Mouse (Mus musculus): ENCODE results near the gene Apba2.

Apba2 gene

DNA sequence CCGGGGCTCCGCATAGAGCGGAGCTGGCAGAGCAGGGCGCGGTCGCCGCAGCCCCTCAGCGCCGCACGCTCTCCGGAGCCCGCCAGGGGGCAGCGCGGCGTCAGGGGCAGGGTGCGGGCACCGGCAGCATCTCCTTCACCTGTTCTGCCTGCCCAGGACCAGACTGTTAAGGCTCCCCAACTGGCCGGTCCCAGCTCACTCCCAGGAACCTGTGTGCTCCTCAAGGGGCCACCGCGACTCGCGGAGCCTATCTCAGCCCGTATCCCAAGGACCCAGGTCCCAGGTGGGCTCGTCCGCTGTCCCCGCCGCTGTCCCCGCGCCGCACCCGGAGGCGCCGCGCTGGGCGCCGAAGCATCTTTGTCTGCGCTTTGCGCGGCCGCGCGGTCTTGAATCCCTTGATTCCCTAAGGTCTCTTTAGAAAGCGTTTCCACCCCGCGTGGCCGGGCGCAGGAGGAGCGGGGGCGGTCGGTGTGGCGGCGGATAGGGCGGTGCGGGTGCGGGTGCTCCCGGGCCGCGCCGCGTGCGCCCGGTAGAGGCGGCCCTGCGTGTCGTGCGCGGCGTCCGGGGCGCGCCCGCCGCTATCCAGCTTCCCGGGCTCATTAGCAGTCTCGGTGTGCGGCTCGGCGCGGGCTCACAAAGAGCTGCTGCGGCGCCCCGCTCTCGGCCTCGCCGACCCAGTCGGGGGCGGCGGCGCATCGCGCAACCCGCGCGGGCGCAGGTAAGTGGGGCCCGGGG is at the start of gene Apba2:
Apba2 (plus strand) TSS at position 171 of the 735 bp plus-strand sequence.
- DNase-seq (ENCODE audit: low spot score in 2 of 2), result peak; percentile 56 to 60

DNA sequence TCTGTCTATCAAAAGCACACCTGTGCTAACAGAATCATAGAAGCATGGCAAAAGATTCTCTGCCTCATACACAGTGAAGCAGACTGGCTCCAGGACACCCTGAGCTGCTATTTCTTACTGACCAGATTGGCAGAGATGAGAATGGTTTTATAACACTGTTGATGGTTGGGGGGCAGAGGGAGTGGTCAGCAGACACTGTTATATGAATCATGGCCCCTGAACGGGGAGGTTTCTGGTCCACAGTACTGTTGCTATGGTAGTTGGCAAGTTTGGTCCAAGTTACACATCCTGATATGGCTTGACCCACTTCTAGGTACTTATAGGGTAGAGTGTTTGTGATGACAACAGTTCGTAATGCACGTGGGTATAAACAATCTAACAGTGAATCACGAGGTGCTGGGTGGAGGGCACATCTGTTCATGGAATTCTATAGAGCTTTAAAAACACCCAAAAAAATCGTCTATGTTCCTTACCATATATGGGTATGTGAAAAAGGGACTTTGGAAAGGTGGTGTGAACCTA is 49.6 kb upstream of the Apba2 start:
- DNase-seq (ENCODE audit: low spot score in 2 of 2), result peak in 1 of 2 experiments; percentile 20

DNA sequence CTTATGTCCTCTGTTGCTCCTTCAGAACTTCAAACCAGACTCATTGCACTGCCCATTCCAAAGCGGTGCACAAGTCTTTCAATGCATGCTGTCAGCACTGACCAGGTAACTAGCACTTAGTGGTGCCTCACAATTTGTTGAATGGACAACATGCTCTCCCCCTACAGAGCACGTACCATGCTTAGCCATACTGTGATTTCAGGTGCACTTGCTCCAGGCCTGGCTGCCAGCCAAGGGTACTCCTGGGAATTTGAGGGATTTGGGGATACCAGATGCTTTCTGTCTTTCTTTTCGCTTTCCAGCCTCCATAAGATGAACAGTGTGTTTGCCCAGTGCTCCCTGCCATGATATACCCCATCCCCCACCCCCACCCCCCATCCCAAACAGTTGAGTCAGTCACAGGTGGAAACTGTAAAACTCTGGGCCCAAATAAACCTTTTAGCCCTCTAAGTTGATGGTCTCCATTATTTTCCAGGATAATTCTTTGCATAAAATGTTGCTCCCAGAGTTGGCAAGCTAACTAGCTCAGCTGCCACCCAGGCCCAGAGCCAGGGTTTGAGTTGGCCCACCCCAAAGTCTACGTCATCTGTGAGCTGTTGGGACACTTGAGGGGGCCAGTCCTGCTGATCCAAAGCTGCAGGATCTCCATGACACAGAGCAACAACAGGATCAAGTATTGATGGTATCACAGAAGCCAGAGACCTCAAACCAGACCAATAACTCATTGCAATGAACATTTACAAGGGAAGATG is 48.9 kb upstream of the Apba2 start:
- DNase-seq (ENCODE audit: low spot score in 2 of 2), result no peak

DNA sequence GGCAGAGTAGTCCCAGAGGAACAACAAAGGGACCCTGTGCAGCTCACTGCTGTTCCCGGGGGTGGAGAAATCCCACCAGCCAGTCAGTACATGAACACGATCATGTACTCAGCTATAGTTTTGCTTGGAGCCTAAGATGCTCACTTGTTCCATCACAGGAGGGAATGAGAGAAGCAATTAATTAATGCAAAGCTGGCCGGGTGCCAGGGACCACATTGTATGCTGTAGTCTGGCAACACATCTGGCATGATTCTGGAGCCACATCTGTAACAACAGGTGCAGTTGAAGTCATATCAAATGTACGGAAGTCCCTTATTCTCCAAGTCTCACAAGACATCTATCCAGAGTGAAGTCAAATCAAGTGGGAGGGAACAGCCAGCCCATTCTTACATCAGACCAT is 45.3 kb upstream of the Apba2 start:
- no peak for DNase-seq (ENCODE audit: low spot score in 2 of 2)

DNA sequence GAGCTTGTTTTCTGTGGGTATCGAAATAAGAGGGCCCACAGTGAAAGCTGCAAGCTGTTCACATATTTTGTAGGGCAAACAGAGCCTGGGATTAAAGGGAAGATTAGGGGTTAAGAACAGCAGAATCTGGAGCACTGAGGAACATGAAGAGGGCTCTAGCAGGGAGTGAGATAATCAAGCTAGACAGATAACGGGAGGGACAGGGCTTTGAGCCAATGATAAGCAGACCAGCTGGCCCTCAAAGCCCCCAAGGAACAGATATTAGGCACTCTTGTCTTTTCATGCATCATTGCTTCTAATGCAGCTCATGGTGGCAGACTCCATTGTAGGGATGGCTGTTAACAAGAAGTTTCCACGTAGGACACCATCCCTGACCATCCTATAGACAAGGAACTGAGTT is 44.8 kb upstream of the Apba2 start:
- no peak for DNase-seq (ENCODE audit: low spot score in 2 of 2)

DNA sequence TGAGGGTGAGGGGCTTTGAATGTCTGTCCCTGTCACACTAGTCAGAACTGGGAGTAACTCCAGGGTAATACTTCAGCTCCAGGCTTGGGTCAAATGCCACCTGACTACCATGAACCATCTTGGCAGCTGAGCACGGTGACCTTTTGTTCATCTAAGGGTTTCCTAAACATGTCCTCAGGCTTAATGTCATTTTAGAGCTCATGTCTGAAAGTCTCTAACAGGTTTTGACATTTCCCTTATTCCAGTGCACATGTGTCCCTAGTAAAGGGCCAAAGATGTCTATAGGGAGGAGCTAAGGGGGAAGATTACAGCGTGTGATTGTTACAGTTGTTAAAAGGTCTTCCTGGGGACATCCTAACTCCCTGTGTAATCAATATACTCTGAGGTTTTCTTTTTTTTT is 43.7 kb upstream of the Apba2 start:
- DNase-seq (ENCODE audit: low spot score in 2 of 2), result no peak

DNA sequence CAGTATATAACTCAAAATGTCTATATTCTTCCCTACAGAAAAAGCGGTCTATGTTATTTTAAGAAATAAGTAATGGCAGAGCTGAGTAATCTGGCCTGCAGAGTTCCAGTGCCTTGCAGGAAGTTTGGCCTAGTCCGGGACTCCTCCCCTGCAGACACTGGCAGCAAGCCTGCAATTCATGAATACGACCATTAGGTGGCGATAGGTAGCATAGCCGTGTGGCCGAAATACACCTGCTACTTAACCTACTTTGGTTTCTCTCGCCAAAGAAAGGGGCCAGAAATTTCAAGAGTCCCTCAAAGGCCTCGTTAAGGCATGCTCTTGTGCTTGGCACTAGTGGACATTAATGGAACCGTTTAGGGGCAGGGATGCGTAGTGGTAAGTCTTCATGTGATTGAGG is 4.1 kb upstream of the Apba2 start:
- peak; percentile 0 to 1 for DNase-seq (ENCODE audit: low spot score in 2 of 2)

DNA sequence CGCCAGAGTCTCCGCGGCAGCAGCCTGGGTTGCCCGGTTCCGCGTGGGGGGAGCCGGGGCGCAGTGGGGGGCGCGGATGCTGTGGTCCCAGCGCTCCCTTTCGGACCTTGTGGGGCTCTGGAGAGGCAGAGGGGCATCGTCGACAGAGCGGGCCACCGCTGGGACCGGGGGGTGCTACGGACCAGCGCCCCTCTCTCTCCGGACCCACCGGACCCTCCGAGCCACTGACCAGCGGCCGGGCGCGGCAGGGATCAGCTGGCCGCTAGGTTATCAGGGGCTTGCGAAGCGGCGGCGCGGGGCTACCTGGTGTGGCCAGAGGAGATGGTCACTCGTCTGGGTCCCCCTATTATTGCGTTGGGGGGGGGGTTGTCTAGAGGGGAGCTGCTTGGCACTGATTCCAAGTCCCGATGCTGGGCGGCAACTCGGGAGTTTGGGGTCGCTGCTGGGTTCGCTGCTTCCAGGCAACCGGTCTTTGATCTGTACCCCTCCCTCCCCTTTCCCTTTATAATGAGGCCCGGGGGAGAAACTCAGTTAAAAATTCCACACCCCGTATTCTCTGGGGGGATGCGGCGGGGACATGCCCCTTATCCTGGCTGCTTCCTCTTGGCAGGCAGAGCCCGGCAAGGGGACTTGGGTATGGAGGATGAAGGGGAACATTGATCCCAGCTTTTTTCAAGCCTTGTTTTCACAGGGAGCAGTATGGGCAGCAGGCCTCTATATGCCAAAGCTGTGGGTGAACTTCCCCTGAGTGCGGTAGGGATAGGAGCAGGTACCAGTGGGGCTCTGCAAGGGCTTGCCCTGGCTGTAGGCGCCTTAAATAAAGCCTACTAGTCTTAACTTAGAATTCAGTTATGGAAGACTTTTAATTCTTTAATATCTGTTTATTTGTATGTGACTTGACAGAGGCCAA is 1.0 kb downstream of the Apba2 start:
- DNase-seq (ENCODE audit: low spot score in 2 of 2), result no peak

DNA sequence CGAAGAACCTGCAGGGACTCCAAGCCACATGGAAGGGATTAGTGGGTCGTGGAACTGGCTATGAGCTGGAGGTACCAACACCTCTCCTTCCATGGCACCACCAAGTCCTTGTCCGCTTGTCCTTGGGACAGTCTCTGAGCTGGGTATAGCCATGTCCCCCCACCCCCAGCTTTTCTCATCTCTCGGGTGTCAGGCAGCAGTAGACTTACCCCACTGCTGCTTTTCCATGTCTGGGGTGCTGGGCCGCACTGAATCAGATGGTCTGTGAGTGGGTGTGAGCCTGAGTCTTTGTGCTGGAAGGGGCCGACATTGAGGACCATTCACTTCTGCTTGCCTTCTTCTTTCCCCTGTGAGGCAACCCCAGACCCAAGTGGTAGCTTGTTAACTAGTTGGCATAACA is 2.1 kb downstream of the Apba2 start:
- no peak for DNase-seq (ENCODE audit: low spot score in 2 of 2)

DNA sequence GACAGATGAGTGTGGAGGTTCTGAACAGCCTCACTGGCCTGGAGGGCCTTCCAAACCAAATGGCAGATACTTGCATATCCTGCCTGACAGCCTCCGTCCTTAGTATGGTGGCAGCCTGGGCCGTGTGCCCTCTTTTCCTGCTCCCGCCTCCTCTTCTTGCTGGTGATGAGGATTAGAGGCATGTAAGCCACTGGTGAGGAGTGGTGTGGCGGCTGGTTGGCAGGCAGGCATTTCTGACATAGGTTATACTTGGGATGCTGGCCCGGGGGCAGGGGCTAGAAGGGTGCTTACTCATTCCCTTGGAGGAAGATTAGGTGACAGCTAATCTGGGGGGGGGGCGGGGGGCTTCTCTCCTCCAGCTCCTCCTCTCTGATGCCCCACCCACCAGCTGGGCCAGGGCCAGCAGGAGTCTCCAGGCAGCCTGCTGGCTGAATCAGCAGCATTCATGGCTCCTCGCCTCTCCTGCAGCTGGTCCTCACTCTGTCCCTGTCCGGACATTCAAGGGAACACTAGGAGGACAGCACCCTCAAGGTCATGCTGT is 3.3 kb downstream of the Apba2 start:
- DNase-seq (ENCODE audit: low spot score in 2 of 2), result peak; percentile 59 to 63

DNA sequence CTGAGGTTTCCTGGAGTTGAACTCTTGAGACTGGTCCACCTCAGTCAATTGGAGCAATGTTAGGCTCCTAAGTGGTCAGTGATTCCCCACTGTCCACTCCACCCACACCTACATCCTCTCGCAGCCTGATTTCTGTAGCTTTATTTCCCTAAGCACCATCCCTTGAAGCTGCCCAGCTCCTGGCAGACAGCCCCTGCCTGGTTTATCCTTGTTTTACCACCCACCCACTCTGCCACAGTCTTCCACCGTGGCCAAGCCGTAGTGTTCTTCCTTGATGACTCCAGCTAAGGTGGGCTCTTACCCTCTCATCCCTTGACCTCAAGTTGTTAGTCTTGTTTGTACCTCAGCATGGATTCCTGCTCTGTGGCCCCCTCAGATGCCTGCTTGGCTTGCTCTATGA is 4.1 kb downstream of the Apba2 start:
- DNase-seq (ENCODE audit: low spot score in 2 of 2), result no peak

DNA sequence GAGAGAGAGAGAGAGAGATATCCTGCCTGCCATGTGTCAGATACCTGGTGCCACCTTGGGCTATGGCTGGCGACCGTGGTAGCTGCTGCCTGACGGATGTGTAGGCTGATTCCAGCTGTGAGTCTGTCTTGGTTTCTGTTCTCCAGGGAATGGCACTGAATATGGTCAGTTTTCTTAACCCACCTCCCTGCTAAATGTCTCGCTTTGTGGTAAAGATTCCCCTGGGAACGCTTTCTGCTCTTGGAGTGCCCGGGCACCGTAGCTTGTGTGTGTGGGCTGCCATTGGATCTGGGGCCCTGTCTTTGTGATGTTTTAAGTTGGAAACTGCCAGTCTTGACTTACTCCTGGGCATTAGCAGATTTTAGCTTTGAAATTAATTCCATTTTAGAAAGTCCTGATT is 7.3 kb downstream of the Apba2 start:
- peak in 1 of 2 experiments; percentile 0 for DNase-seq (ENCODE audit: low spot score in 2 of 2)

DNA sequence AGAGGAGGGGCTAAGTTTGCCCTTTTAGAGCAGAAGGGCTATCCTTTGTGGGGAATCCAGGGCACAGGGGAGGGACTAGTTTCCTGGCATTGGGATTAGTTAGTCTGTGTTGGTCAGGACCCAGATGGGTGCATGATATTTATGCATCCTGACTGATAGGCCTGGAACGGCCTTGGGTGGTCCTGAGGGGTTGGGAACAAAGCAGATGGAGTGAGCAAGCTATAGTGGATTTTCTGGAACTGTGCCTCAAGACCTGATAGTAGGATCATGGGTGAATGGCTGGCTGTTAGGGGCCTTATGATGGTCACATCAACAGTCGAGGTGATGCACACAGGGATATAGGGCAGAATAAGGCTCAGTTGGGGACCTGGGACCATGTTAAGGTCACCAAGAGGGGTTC is 8.4 kb downstream of the Apba2 start:
- peak in 1 of 2 experiments; percentile 0 for DNase-seq (ENCODE audit: low spot score in 2 of 2)

DNA sequence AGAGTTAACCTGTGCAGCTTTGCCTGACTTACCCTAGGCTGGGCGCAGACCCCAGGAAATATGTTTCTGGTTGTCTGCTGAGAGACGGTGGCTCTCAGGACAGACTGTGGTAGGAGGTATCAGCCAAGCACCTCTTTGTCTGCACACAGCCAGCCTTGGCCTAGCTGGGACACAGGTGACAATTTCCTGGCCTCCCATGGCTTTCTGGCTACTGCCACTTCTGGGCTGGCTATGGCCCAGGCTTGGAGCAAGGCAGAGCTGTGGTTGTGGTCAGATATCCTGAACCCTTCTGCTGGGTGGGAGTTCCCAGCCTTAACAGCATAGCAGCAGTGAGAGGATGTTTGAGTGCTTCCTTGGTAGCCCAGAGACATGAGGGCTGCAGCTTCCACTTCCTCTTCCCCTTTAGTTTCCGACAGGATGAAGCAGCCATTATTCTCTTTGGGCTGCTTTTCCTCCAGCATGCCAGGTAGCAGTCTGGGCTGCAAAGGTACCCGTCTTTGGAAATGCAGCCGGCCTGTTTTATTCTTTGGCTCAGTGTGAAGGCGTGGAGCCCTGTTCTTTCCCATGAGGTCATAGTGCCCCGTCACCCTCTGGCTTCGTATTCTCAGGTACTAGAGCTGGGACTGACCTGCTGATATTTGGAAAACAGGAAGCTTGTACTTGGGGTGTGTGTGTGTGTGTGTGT is 9.2 kb downstream of the Apba2 start:
- peak in 1 of 2 experiments; percentile 1 for DNase-seq (ENCODE audit: low spot score in 2 of 2)

DNA sequence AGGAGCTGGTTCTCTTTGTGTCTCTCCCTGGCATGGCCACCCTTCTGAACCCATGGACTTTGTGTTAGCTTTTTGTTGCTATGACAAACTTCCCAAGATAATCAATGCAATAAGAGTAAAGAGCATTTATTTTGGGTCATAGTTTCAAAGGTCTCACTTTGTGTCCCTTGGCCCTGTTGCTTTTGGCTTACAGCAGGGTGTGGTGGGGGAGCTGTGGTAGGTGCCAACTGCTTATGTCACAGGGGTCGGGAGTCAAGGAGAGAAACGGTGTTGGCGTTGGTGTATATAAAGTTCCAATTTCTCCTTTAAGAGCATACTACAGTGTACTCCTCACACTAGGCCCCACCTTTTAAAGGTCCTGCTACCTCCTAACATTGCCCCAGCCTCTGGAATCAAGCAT is 12.1 kb downstream of the Apba2 start:
- DNase-seq (ENCODE audit: low spot score in 2 of 2), result no peak

DNA sequence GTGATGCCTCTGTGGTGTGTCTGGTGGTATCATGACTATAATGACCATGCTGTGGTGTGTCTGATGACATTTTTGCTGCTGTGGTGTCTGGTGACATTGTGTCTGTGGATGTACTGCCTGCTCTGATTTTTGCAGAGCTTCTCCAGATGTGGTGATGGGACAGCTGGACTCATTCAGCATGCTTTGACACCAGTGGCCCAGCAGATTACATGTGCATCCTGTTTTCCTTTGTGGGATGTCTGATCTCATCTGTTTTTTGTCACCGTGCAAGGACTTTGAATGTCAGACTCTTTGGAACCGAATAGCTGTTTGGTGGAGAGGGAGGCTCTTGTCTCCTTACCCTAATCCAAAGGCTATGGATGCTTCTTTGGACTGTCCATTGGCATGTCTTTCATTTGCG is 13.8 kb downstream of the Apba2 start:
- DNase-seq (ENCODE audit: low spot score in 2 of 2), result no peak

DNA sequence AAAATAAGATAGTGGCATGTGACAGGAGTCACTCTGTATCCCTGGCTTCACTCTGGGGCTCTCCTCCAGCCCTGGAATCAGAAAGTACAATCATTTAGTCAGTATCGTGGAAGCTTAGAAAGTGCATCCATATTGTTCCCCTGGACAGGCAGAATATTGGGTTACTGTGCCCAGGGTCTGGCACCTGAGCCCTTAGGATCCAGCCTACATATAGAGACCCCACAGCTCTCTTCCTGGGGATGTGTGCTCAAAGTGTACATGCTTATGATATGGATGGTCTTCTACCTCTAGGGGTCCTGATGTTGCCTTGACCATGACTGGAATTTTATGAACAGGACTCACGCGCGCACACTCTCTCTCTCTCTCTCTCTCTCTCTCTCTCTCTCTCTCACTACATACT is 14.4 kb downstream of the Apba2 start:
- no peak for DNase-seq (ENCODE audit: low spot score in 2 of 2)

DNA sequence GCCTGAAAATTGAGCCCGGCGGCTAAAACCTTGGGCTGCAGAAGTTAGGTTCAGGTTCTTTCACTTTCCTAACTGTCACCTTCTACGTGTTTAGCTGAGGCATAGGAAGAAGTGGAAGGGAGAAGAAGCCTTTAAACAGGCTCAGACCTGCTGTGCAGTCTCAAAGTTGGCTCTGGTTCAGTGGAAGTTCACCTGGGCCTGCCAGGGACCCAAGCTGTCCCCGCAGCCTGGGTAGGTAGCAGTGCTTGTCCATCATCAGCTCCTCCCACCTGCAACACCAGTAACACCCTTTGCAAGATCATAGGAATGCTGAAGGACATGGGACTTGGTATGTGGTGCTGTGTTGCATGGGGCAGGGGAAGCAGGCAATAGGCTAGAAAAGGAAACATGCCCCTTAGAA is 17.6 kb downstream of the Apba2 start:
- no peak for DNase-seq (ENCODE audit: low spot score in 2 of 2)

DNA sequence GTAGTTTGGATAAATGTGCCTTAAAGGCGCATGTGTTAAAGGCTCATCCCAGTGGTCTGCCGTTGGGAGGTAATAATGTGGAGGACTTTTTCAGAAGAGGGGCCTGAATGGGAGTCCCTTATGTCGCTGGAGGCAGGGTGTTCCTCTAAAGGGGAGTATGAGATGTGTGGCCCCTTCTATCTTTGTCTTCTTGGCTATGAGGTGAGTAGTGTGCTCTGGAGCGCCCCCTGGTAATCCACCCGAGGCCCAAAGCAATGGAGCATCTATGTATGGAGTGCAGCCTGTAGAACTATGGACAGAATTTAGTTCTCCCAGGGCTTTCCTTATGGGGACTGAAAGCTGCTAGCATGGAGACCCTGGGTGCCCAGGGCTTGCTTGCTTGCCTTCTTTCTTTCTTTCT is 18.0 kb downstream of the Apba2 start:
- no peak for DNase-seq (ENCODE audit: low spot score in 2 of 2)

DNA sequence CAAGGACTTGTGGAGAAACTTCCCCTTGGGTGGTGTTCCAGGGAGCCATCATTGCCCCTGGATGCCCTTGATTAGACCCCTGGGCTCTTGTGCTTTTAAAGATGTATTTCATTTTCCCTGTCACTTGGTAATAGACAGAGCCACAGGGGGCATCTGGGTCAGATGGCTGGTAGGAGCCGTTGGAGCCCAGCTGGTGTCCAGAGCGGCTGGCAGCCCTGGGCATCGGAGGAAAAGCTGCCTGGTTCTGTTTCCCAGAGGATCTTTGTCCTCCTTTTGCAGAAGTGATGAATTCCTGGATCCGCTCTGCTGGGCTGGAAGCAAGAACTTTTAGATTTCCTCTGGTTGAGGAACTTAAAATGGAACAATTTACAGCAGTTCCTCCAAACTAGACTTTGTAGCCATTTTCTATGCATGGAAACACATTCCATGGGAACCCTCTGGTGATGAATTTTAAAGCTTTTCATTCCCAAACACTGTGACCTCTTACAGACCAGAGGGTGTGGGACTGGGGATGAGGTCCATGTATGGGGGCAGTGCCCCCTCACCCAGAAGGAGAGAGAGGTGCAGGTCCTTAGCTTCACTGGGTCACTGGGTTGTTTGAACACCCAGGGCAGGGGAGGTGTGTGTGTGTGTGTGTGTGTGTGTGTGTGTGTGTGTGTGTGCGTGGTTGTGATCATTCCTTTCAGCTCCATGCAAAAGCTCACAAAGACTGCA is 20.3 kb downstream of the Apba2 start:
- DNase-seq (ENCODE audit: low spot score in 2 of 2), result no peak

DNA sequence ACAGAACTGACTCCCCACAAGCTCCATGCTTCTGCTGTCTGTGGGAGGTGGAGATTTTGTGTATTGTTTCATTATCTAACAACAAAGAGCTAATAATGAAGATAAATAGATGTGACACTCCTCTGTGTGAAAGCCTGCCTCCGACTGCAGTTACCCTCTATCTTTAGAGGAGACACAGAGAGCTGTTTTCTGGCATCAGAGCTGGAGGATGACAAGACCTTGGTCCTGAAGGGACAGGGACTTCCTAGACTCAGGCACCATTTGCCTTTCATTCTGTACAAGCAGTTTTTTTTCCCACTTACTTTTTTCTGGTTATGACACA is 20.9 kb downstream of the Apba2 start:
- DNase-seq (ENCODE audit: low spot score in 2 of 2), result no peak
